Mouse (Mus musculus) v-Abl transformed pro-B cells (cell line): ENCODE data around the gene Taf1b.

Source experiments
- in situ Hi-C, 2 experiments: fragments of 400-800 bp; cut with MboI; formaldehyde crosslinking; loops; one replicate each; pipeline ENCODE4 v1.15.1; 2025; ENCODE audit not compliant: unreplicated experiment in 2 of 2

Gene Taf1b

GRCm38 (mm10) chr12:24597376-24597775, 99.2 kb downstream of the Taf1b start:
- in situ Hi-C loops = loop anchor here in 1 of 2 experiments (5.0 kb wide), 1 partner anchor 125 kb away; no protein-coding TSS in a partner anchor

- in situ Hi-C loops = loop anchor here in 1 of 2 experiments (5.0 kb wide), 1 partner anchor 127 kb away; no protein-coding TSS in a partner anchor
Measured at GRCm38 (mm10) chr12:24599366-24599895, 101.3 kb downstream of the Taf1b start.

- in situ Hi-C loops = loop anchor here (5.0 to 10.0 kb wide), 4 partner anchors 95 to 1712 kb away; no protein-coding TSS in a partner anchor
Measured at GRCm38 (mm10) chr12:24600074-24600473, 101.9 kb downstream of the Taf1b start.

GRCm38 (mm10) chr12:24600806-24601205, 102.6 kb downstream of the Taf1b start:
- in situ Hi-C loops = loop anchor here (5.0 to 10.0 kb wide), 4 partner anchors 94 to 1711 kb away; no protein-coding TSS in a partner anchor

- in situ Hi-C loops = loop anchor here (5.0 to 10.0 kb wide), 4 partner anchors 92 to 1709 kb away; no protein-coding TSS in a partner anchor
Measured at GRCm38 (mm10) chr12:24603266-24603665, 105.1 kb downstream of the Taf1b start.

GRCm38 (mm10) chr12:24606166-24606565, 108.0 kb downstream of the Taf1b start:
- in situ Hi-C loops = loop anchor here in 1 of 2 experiments (10.0 kb wide), 1 partner anchor 89 kb away; no protein-coding TSS in a partner anchor
